ENCODE assay signal across 15 mouse cellular contexts in the genomic region with DNA sequence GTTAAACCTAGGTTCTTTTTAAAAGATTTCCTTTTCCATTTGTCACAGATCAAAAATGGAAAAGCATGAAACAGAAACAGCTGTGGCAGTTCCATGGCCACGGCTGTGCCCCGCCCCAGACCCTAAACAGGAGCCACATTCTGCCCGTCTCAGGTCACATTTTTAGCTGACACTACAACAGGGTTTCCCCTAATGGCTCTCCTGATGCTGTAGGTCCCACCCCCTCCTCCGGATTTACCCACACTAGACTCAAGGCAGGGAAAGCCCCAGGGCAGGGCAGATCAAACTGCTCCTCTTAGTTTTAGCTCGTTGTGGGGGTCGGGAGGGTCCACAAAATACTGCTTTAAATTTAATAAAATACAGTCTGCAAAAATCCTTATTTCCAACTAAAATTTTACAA. TPM values are rescaled to one million over a fixed set of nuclear protein-coding genes. Genes with fewer than 3 reads are reported as not detected.
DNase-seq lines count a peak whose midpoint lies in the region; ATAC-seq and TF ChIP-seq lines count a peak whose summit lies in the region.
"Had no signal": no experiment of that assay in that cellular context is flagged by ENCODE, and none has a peak within 500 bp of the region (broad histone marks: within the 10 kb centered on the region; RNA-seq: fewer than 3 reads in every experiment).

No protein-coding gene starts in this region.

- DNase-seq in gastrocnemius, adult 2 months, result no peak
- no peak for DNase-seq in gastrocnemius, postnatal 4 days (ENCODE audit: low spot score in 2 of 2)
- DNase-seq in lung, embryonic 14.5 days, result no peak
- no peak for DNase-seq in lung, postnatal 25 days (ENCODE audit: low spot score)
- DNase-seq in induced T-regulatory cell, adult 2 months (ENCODE audit: low read depth), result peak; percentile 87
- peak; percentile 12 for DNase-seq in splenic B cell, adult 2 months (ENCODE audit: low read depth, low spot score)
- DNase-seq in cerebellum, adult 2 months, result no peak
- DNase-seq in gastrocnemius, postnatal 25 days, result no peak
- DNase-seq: cerebellum, postnatal 36 days; kidney, postnatal 4 days had no signal

- no peaks in the 10 kb centered on the region for H3K9me3 ChIP-seq in lung, embryonic 14.5 days (ENCODE audit: low read depth, low read length)
- H3K9me3 ChIP-seq: forebrain, embryonic 13.5 days; hindbrain, embryonic 15.5 days; midbrain, embryonic 10.5 days had no signal

- H3K4me1 ChIP-seq in lung, embryonic 14.5 days (ENCODE audit: insufficient read depth), result peaks cover 16% of the 10 kb centered on the region
- peaks cover 46% of the 10 kb centered on the region for H3K4me1 ChIP-seq in cerebellum, adult 2 months (ENCODE audit: control insufficient read depth, insufficient read depth, low read length)

- no peak overlapping the region for H3K4me3 ChIP-seq in gastrocnemius, adult 2 months
- H3K4me3 ChIP-seq in lung, embryonic 14.5 days (ENCODE audit: low read depth, low read length), result no peak overlapping the region
- no peak overlapping the region for H3K4me3 ChIP-seq in cerebellum, adult 2 months (replicated peaks; ENCODE audit: insufficient read depth, low read depth, low read length)
- H3K4me3 ChIP-seq: forebrain, embryonic 13.5 days; hindbrain, embryonic 15.5 days; midbrain, embryonic 10.5 days had no signal

- WGBS in lung, embryonic 14.5 days, result 18% methylated on average over 6 of the region's 6 CpGs
- WGBS in cerebellum, adult 2 months, result 65% methylated on average over 6 of the region's 6 CpGs

- H3K9ac ChIP-seq in lung, embryonic 14.5 days, result no peak overlapping the region
- H3K9ac ChIP-seq: forebrain, embryonic 13.5 days; hindbrain, embryonic 15.5 days had no signal

- intact Hi-C loops in gastrocnemius, adult 2 months (cut with DNase I), result no loop called here

- ATAC-seq in lung, embryonic 14.5 days (ENCODE audit: insufficient read depth), result no peak
- ATAC-seq: forebrain, embryonic 13.5 days had no signal

- peaks cover 10% of the 10 kb centered on the region; the same call in 1 of the 2 replicates for H3K36me3 ChIP-seq in lung, embryonic 14.5 days (ENCODE audit: insufficient read depth)
- H3K36me3 ChIP-seq in splenic B cell, adult 2 months (ENCODE audit: control insufficient read depth, insufficient read depth, low read length, poor library complexity, severe bottlenecking), result no peaks in the 10 kb centered on the region; the same call in 1 of the 2 replicates

- H3K4me2 ChIP-seq in lung, embryonic 14.5 days, result no peak overlapping the region
- H3K4me2 ChIP-seq: forebrain, embryonic 13.5 days; hindbrain, embryonic 15.5 days had no signal

- no peak for TF ChIP-seq CTCF in gastrocnemius, adult 2 months (IDR thresholded peaks at IDR 0.05)
- TF ChIP-seq CTCF in lung, embryonic 14.5 days (IDR thresholded peaks at IDR 0.05; ENCODE audit: low read depth), result no peak
- no peak for TF ChIP-seq CTCF in cerebellum, adult 2 months (IDR thresholded peaks at IDR 0.05; ENCODE audit: borderline replicate concordance, insufficient read depth, low read depth, low read length)

- H3K27me3 ChIP-seq in lung, embryonic 14.5 days (ENCODE audit: insufficient read depth, low read length), result no peaks in the 10 kb centered on the region
- H3K27me3 ChIP-seq in splenic B cell, adult 2 months (ENCODE audit: control insufficient read depth, insufficient read depth, low read length, poor library complexity, severe bottlenecking), result no peaks in the 10 kb centered on the region
- no peaks in the 10 kb centered on the region for H3K27me3 ChIP-seq in cerebellum, adult 2 months (ENCODE audit: control insufficient read depth, insufficient read depth, low read length)
- H3K27me3 ChIP-seq: forebrain, embryonic 13.5 days; hindbrain, embryonic 15.5 days had no signal

- no peak for TF ChIP-seq POLR2A in cerebellum, adult 2 months (IDR thresholded peaks at IDR 0.05; ENCODE audit: borderline replicate concordance, insufficient read depth, low read length)

- peak overlapping the region; percentile 54; the same call in 1 of the 2 replicates for H3K27ac ChIP-seq in gastrocnemius, adult 2 months
- peak overlapping the region; percentile 18; the same call in 1 of the 2 replicates for H3K27ac ChIP-seq in lung, embryonic 14.5 days (ENCODE audit: low read depth)
- H3K27ac ChIP-seq in cerebellum, adult 2 months (ENCODE audit: insufficient read depth, low read length), result no peak overlapping the region
- H3K27ac ChIP-seq: forebrain, embryonic 13.5 days; hindbrain, embryonic 15.5 days had no signal

RNA-seq across cellular contexts. Expression of a gene that starts 23.5 kb away (rescaled TPM):
- total RNA-seq in gastrocnemius, adult 2 months (2021), result 10 to 100 TPM; 31.1 to 35.9 TPM
- total RNA-seq in gastrocnemius, postnatal 4 days (2021), result 10 to 100 TPM; 77.9 to 86.7 TPM
- polyA plus RNA-seq in lung, embryonic 14.5 days (2014; fragmentation: Nextera tagmentation; extraction: Ambion mirVana), result 40.0 and 41.3 TPM in 2 replicates
- polyA plus RNA-seq in cerebellum, adult 2 months (2012; rRNA removed), result 123 and 132 TPM in 2 replicates
- total RNA-seq in gastrocnemius, postnatal 25 days (2021), result 10 to 100 TPM; 32.2 to 36.3 TPM

RNA-seq across cellular contexts. Expression of a gene that starts 51.7 kb away (rescaled TPM):
- total RNA-seq in gastrocnemius, adult 2 months (2021), result 10 to 100 TPM in 1 of 2 experiments, 1 to 10 TPM in 1; 7.9 to 21.0 TPM
- total RNA-seq in gastrocnemius, postnatal 4 days (2021), result 10 to 100 TPM; 11.0 to 13.5 TPM
- polyA plus RNA-seq in lung, embryonic 14.5 days (2014; fragmentation: Nextera tagmentation; extraction: Ambion mirVana), result 1.4 and 1.7 TPM in 2 replicates
- 0.54 and 0.74 TPM in 2 replicates for polyA plus RNA-seq in cerebellum, adult 2 months (2012; rRNA removed)
- total RNA-seq in gastrocnemius, postnatal 25 days (2021), result 10 to 100 TPM; 17.5 to 23.0 TPM
- total RNA-seq: left cerebral cortex, postnatal 14 days had no signal
- polyA plus RNA-seq: forebrain, embryonic 13.5 days; hindbrain, embryonic 15.5 days; midbrain, embryonic 10.5 days; neural tube, embryonic 11.5 days had no signal

Comparison
In these comparisons a context has a peak if more than half of its experiments do, and no peak if none do; other contexts are left out.
1. DNase-seq: peak in induced T-regulatory cell, adult 2 months (single experiment) and splenic B cell, adult 2 months (single experiment); none in gastrocnemius, adult 2 months (single experiment), gastrocnemius, postnatal 4 days (0 of 2), lung, embryonic 14.5 days (single experiment), lung, postnatal 25 days (single experiment), cerebellum, adult 2 months (0 of 2) and gastrocnemius, postnatal 25 days (single experiment).